Mouse (Mus musculus): ENCODE data around the gene Cdc14b. TPM values are rescaled to one million over a fixed set of nuclear protein-coding genes. Genes with fewer than 3 reads are reported as not detected.

Gene Cdc14b
- polyA plus RNA-seq, 1 experiment from 2014 or later, result 41.0 TPM

- no peak for DNase-seq (ENCODE audit: low spot score)
- Histone ChIP-seq H3K27me3 (ENCODE audit: control insufficient read depth, insufficient read depth, low read length) (no peaks in the 10 kb centered on the region), H3K36me3 (ENCODE audit: control insufficient read depth, insufficient read depth, low read length) (no peaks in the 10 kb centered on the region; the same call in 1 of the 2 replicates), H3K4me3 (ENCODE audit: low read depth, low read length) (no peak overlapping the region), H3K4me2 (ENCODE audit: low read depth, severe bottlenecking) (no peak overlapping the region), H3K4me1 (ENCODE audit: control insufficient read depth, insufficient read depth, low read length) (no peaks in the 10 kb centered on the region), H3K9ac (ENCODE audit: low read length) (no peak overlapping the region), H3K27ac (replicated peaks; ENCODE audit: low read depth, low read length) (no peak overlapping the region), H3K9me3 (ENCODE audit: control insufficient read depth, low read length) (no peaks in the 10 kb centered on the region)
- WGBS, result 90% methylated on average over 5 of the region's 5 CpGs
- ATAC-seq (ENCODE audit: insufficient number of reproducible peaks, low FRiP score, low TSS enrichment, low read depth), result no peak
Observed at GRCm38 (mm10) chr13:64211995-64212603, 63.0 kb downstream of the Cdc14b start.

- Histone ChIP-seq H3K9ac (ENCODE audit: low read length) (no peak overlapping the region), H3K4me2 (ENCODE audit: low read depth, severe bottlenecking) (no peak overlapping the region), H3K27me3 (ENCODE audit: control insufficient read depth, insufficient read depth, low read length) (no peaks in the 10 kb centered on the region), H3K36me3 (ENCODE audit: control insufficient read depth, insufficient read depth, low read length) (no peaks in the 10 kb centered on the region), H3K4me1 (ENCODE audit: control insufficient read depth, insufficient read depth, low read length) (0 out of 2 replicates have a peak, but pooled peaks cover 2% of the 10 kb centered on the region), H3K4me3 (ENCODE audit: low read depth, low read length) (no peak overlapping the region), H3K27ac (replicated peaks; ENCODE audit: low read depth, low read length) (no peak overlapping the region), H3K9me3 (ENCODE audit: control insufficient read depth, low read length) (no peaks in the 10 kb centered on the region)
- ATAC-seq (ENCODE audit: insufficient number of reproducible peaks, low FRiP score, low TSS enrichment, low read depth) (no peak), DNase-seq (ENCODE audit: low spot score) (no peak)
- WGBS, result 89% methylated on average over 6 of the region's 6 CpGs
Observed at GRCm38 (mm10) chr13:64208146-64208545, 66.9 kb downstream of the Cdc14b start.

GRCm38 (mm10) chr13:64205186-64205585, 69.9 kb downstream of the Cdc14b start:
- peak; percentile 91 for ATAC-seq (ENCODE audit: insufficient number of reproducible peaks, low FRiP score, low TSS enrichment, low read depth)
- DNase-seq (ENCODE audit: low spot score), result peak; percentile 64
- Histone ChIP-seq H3K4me3 (ENCODE audit: low read depth, low read length) (no peak overlapping the region), H3K4me2 (ENCODE audit: low read depth, severe bottlenecking) (no peak overlapping the region), H3K27me3 (ENCODE audit: control insufficient read depth, insufficient read depth, low read length) (no peaks in the 10 kb centered on the region), H3K9ac (ENCODE audit: low read length) (no peak overlapping the region), H3K36me3 (ENCODE audit: control insufficient read depth, insufficient read depth, low read length) (peaks cover 3% of the 10 kb centered on the region; the same call in 1 of the 2 replicates), H3K27ac (replicated peaks; ENCODE audit: low read depth, low read length) (no peak overlapping the region), H3K9me3 (ENCODE audit: control insufficient read depth, low read length) (no peaks in the 10 kb centered on the region), H3K4me1 (ENCODE audit: control insufficient read depth, insufficient read depth, low read length) (peaks cover 2% of the 10 kb centered on the region; the same call in 1 of the 2 replicates)
- 31% methylated on average over 2 of the region's 2 CpGs for WGBS

- DNase-seq (ENCODE audit: low spot score), result peak; percentile 33
- no peak for ATAC-seq (ENCODE audit: insufficient number of reproducible peaks, low FRiP score, low TSS enrichment, low read depth)
Observed at GRCm38 (mm10) chr13:64204726-64205125, 70.4 kb downstream of the Cdc14b start.

GRCm38 (mm10) chr13:64200911-64201310, 74.2 kb downstream of the Cdc14b start:
- H3K4me2 ChIP-seq (ENCODE audit: low read depth, severe bottlenecking), result no peak overlapping the region
- no peak overlapping the region for H3K9ac ChIP-seq (ENCODE audit: low read length)
- WGBS, result 98% methylated on average over 4 of the region's 4 CpGs
- H3K27me3 ChIP-seq (ENCODE audit: control insufficient read depth, insufficient read depth, low read length), result no peaks in the 10 kb centered on the region
- no peak for DNase-seq (ENCODE audit: low spot score)
- no peaks in the 10 kb centered on the region for H3K9me3 ChIP-seq (ENCODE audit: control insufficient read depth, low read length)
- no peak for ATAC-seq (ENCODE audit: insufficient number of reproducible peaks, low FRiP score, low TSS enrichment, low read depth)
- no peak overlapping the region for H3K4me3 ChIP-seq (ENCODE audit: low read depth, low read length)
- no peak overlapping the region for H3K27ac ChIP-seq (replicated peaks; ENCODE audit: low read depth, low read length)
- H3K4me1 ChIP-seq (ENCODE audit: control insufficient read depth, insufficient read depth, low read length), result peaks cover 2% of the 10 kb centered on the region; the same call in 1 of the 2 replicates
- H3K36me3 ChIP-seq (ENCODE audit: control insufficient read depth, insufficient read depth, low read length), result peaks cover 3% of the 10 kb centered on the region; the same call in 1 of the 2 replicates

More at GRCm38 (mm10) chr13:64204726-64205125, 70.4 kb downstream of the Cdc14b start:
- Histone ChIP-seq H3K36me3 (ENCODE audit: control insufficient read depth, insufficient read depth, low read length) (peaks cover 3% of the 10 kb centered on the region; the same call in 1 of the 2 replicates), H3K4me1 (ENCODE audit: control insufficient read depth, insufficient read depth, low read length) (peaks cover 2% of the 10 kb centered on the region; the same call in 1 of the 2 replicates), H3K27me3 (ENCODE audit: control insufficient read depth, insufficient read depth, low read length) (no peaks in the 10 kb centered on the region), H3K9me3 (ENCODE audit: control insufficient read depth, low read length) (no peaks in the 10 kb centered on the region), H3K4me3 (ENCODE audit: low read depth, low read length) (no peak overlapping the region), H3K4me2 (ENCODE audit: low read depth, severe bottlenecking) (no peak overlapping the region), H3K27ac (replicated peaks; ENCODE audit: low read depth, low read length) (no peak overlapping the region), H3K9ac (ENCODE audit: low read length) (no peak overlapping the region)
- 91% methylated on average over 2 of the region's 2 CpGs for WGBS

- Histone ChIP-seq H3K9me3 (ENCODE audit: control insufficient read depth, low read length) (no peaks in the 10 kb centered on the region), H3K27me3 (ENCODE audit: control insufficient read depth, insufficient read depth, low read length) (no peaks in the 10 kb centered on the region), H3K4me3 (ENCODE audit: low read depth, low read length) (no peak overlapping the region), H3K9ac (ENCODE audit: low read length) (no peak overlapping the region), H3K4me2 (ENCODE audit: low read depth, severe bottlenecking) (no peak overlapping the region), H3K4me1 (ENCODE audit: control insufficient read depth, insufficient read depth, low read length) (no peaks in the 10 kb centered on the region; the same call in 1 of the 2 replicates), H3K27ac (replicated peaks; ENCODE audit: low read depth, low read length) (no peak overlapping the region), H3K36me3 (ENCODE audit: control insufficient read depth, insufficient read depth, low read length) (peaks cover 3% of the 10 kb centered on the region; the same call in 1 of the 2 replicates)
- 92% methylated on average over 4 of the region's 4 CpGs for WGBS
- no peak for ATAC-seq (ENCODE audit: insufficient number of reproducible peaks, low FRiP score, low TSS enrichment, low read depth)
- DNase-seq (ENCODE audit: low spot score), result no peak
Observed at GRCm38 (mm10) chr13:64198310-64198709, 76.8 kb downstream of the Cdc14b start.

GRCm38 (mm10) chr13:64197899-64198298, 77.2 kb downstream of the Cdc14b start:
- Histone ChIP-seq H3K4me3 (ENCODE audit: low read depth, low read length) (no peak overlapping the region), H3K4me1 (ENCODE audit: control insufficient read depth, insufficient read depth, low read length) (no peaks in the 10 kb centered on the region; the same call in 1 of the 2 replicates), H3K36me3 (ENCODE audit: control insufficient read depth, insufficient read depth, low read length) (peaks cover 3% of the 10 kb centered on the region; the same call in 1 of the 2 replicates), H3K9ac (ENCODE audit: low read length) (no peak overlapping the region), H3K4me2 (ENCODE audit: low read depth, severe bottlenecking) (no peak overlapping the region), H3K27ac (replicated peaks; ENCODE audit: low read depth, low read length) (no peak overlapping the region), H3K9me3 (ENCODE audit: control insufficient read depth, low read length) (no peaks in the 10 kb centered on the region), H3K27me3 (ENCODE audit: control insufficient read depth, insufficient read depth, low read length) (no peaks in the 10 kb centered on the region)
- DNase-seq (ENCODE audit: low spot score) (no peak), ATAC-seq (ENCODE audit: insufficient number of reproducible peaks, low FRiP score, low TSS enrichment, low read depth) (no peak)
- WGBS, result 75% methylated on average over 6 of the region's 6 CpGs

- no peak overlapping the region for H3K9ac ChIP-seq (ENCODE audit: low read length)
- H3K4me3 ChIP-seq (ENCODE audit: low read depth, low read length), result no peak overlapping the region
- no peak overlapping the region for H3K27ac ChIP-seq (replicated peaks; ENCODE audit: low read depth, low read length)
- H3K4me1 ChIP-seq (ENCODE audit: control insufficient read depth, insufficient read depth, low read length), result no peaks in the 10 kb centered on the region
- no peaks in the 10 kb centered on the region for H3K27me3 ChIP-seq (ENCODE audit: control insufficient read depth, insufficient read depth, low read length)
- H3K4me2 ChIP-seq (ENCODE audit: low read depth, severe bottlenecking), result no peak overlapping the region
- ATAC-seq (ENCODE audit: insufficient number of reproducible peaks, low FRiP score, low TSS enrichment, low read depth), result no peak
- H3K36me3 ChIP-seq (ENCODE audit: control insufficient read depth, insufficient read depth, low read length), result no peaks in the 10 kb centered on the region; the same call in 1 of the 2 replicates
- no peak for DNase-seq (ENCODE audit: low spot score)
- no peaks in the 10 kb centered on the region for H3K9me3 ChIP-seq (ENCODE audit: control insufficient read depth, low read length)
Observed at GRCm38 (mm10) chr13:64187065-64187464, 88.0 kb downstream of the Cdc14b start.

Measured in limb, embryonic 11.5 days (tissue).